Mouse (Mus musculus) kidney, postnatal 0 days (tissue): ENCODE data around the gene Poldip2. TPM values are rescaled to one million over a fixed set of nuclear protein-coding genes. Genes with fewer than 3 reads are reported as not detected.

Experiments
- ATAC-seq: fragments of 200-750 bp; cut with Nextera tagmentation; replicated peaks from 2 replicates; pipeline ENCODE4 v1.8.0; 2017; ENCODE audit warnings: low read depth, moderate number of reproducible peaks, moderate TSS enrichment, moderate library complexity; ENCODE audit not compliant: low FRiP score
- DNase-seq: peaks from one replicate; pipeline ENCODE4 v3.0.0-alpha.2; 2016; ENCODE audit warnings: low spot score
- H3K27ac ChIP-seq: fragments of 300-500 bp; sonication (generic); 2 replicates; pipeline ENCODE4 v1.5.1; 2014; ENCODE audit warnings: mild to moderate bottlenecking
- H3K27me3 ChIP-seq: fragments of 300-500 bp; sonication (generic); 2 replicates; pipeline ENCODE4 v1.6.1; 2014; ENCODE audit warnings: low read length, mixed read lengths; ENCODE audit not compliant: insufficient read depth
- H3K36me3 ChIP-seq: fragments of 300-500 bp; sonication (generic); 2 replicates; pipeline ENCODE4 v1.6.1; 2014; ENCODE audit warnings: low read length, mixed read lengths; ENCODE audit not compliant: insufficient read depth
- H3K4me1 ChIP-seq: fragments of 300-500 bp; sonication (generic); replicated peaks from 2 replicates; pipeline ENCODE4 v1.6.1; 2014; ENCODE audit warnings: antibody characterized with exemption, low read length, mixed read lengths; ENCODE audit not compliant: insufficient read depth
- H3K4me2 ChIP-seq: fragments of 300-500 bp; sonication (generic); 2 replicates; pipeline ENCODE4 v1.6.1; 2014; ENCODE audit warnings: mild to moderate bottlenecking, low read length, moderate library complexity, mixed read lengths
- H3K4me3 ChIP-seq: fragments of 300-500 bp; sonication (generic); replicated peaks from 2 replicates; pipeline ENCODE4 v1.5.1; 2014; ENCODE audit warnings: low read depth, low read length
- H3K9ac ChIP-seq: fragments of 300-500 bp; sonication (generic); 2 replicates; pipeline ENCODE4 v1.6.1; 2014; ENCODE audit warnings: low read depth, low read length
- H3K9me3 ChIP-seq: fragments of 300-500 bp; sonication (generic); replicated peaks from 2 replicates; pipeline ENCODE4 v1.6.1; 2016; ENCODE audit warnings: low read length, inconsistent platforms, mixed read lengths
- CTCF ChIP-seq: IDR thresholded peaks from 2 replicates; pipeline ENCODE4 v1.5.1; 2016; ENCODE audit warnings: antibody characterized with exemption, low read depth, mild to moderate bottlenecking, moderate library complexity
- whole genome bisulfite sequencing: fragments of 180-500 bp; shearing (Covaris S2); extraction: QIAGEN DNeasy Blood & Tissue Kit; methylation state at CpG from one replicate; pipeline ENCODE4 v1.1.7; 2014; 5-methylcytosine and 5-hydroxymethylcytosine counted together
- polyA plus RNA-seq: library from polyadenylated mRNA; unstranded; fragments of >200 nt; fragmentation: Nextera tagmentation; extraction: Ambion mirVana; gene quantifications from 2 replicates; pipeline ENCODE4 v1.2.1, GENCODE M21; 2015

Gene Poldip2
- polyA plus RNA-seq, 1 experiment from 2014 or later = 173 TPM

DNA sequence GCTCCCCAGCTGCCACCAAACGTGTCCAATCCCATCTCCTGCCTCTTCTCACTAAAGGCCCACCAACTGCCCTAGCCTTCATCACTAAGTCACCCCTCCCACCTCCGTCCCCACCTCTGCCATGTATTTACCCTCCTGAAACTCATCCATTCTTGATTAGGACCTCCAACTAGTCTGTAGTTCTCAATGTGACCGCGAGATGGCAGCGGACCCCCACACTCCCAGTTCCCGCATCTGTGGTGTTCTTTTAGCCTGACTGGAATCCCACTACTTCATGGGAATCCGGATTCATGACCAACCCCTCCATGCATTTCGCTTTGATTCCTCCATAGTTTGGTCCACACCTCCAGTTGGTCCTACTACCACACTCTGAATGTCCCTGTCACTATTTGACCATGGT, 23.8 kb upstream of the Poldip2 start:
- Histone ChIP-seq H3K27ac (no peak overlapping the region), H3K4me2 (no peak overlapping the region), H3K4me3 (no peak overlapping the region), H3K36me3 (no peaks in the 10 kb centered on the region), H3K9me3 (no peaks in the 10 kb centered on the region), H3K4me1 (no peaks in the 10 kb centered on the region), H3K27me3 (peaks cover 42% of the 10 kb centered on the region), H3K9ac (no peak overlapping the region)
- DNase-seq = peak; percentile 84
- no peak for ATAC-seq
- TF ChIP-seq CTCF = peak; percentile 94
- WGBS = 2% methylated on average over 8 of the region's 8 CpGs

DNA sequence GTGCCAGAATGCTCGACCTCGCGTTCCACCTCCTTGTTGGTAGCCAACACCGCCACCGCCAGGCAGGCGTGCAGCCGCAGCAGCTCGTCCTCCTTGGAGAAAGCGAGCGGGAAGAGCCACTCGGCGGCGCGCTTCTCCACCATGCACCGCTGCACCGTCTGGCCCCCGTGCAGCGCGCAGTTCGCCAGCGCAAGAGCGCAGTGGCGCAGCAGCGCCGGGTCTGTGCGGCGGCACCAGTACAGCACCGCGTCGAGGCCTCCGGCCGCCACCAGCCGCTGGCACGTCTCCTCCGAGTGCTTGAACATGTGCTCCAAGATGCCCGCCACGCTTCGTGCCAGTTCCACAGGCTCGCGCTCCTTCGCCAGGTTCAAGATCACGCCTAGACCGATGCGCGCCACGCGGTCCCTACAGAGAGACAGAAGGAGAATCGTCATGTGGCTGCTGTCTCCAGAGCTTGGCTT, 21.2 kb upstream of the Poldip2 start:
- peak; percentile 44 for DNase-seq

DNA sequence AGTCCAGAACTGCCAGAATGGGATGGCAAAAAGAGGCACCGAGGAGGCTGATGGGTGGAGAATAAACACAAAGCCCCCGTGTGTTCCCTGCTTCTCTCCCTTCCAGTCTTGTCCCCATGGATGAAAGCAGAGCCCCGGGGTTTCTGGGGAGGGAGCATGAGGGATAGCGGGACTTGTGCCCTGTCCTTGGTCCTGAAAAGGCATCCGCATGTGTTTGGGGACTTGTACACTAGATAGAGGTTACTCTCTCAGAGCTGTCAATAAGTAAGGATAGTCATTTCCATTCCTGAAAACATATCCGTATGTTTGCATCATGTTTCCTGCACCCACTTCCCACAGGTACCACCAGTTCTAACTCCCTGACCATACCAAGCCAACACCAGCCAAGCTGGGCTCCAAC, 16.1 kb upstream of the Poldip2 start:
- ATAC-seq = no peak
- peaks cover 10% of the 10 kb centered on the region; the same call in 1 of the 2 replicates for H3K4me1 ChIP-seq
- WGBS = 7% methylated on average over 6 of the region's 6 CpGs
- TF ChIP-seq CTCF = no peak
- peaks cover 16% of the 10 kb centered on the region for H3K27me3 ChIP-seq
- H3K36me3 ChIP-seq = no peaks in the 10 kb centered on the region
- H3K9ac ChIP-seq = no peak overlapping the region
- H3K27ac ChIP-seq = no peak overlapping the region
- DNase-seq = peak; percentile 78
- no peak overlapping the region for H3K4me3 ChIP-seq
- no peak overlapping the region for H3K4me2 ChIP-seq
- H3K9me3 ChIP-seq = no peaks in the 10 kb centered on the region

More for the DNA sequence above, 21.2 kb upstream of the Poldip2 start:
- peaks cover 42% of the 10 kb centered on the region for H3K27me3 ChIP-seq
- no peaks in the 10 kb centered on the region for H3K36me3 ChIP-seq
- TF ChIP-seq CTCF = peak; percentile 41; the same call in 1 of the 2 replicates
- no peaks in the 10 kb centered on the region for H3K4me1 ChIP-seq
- 9% methylated on average over 47 of the region's 48 CpGs for WGBS
- H3K4me2 ChIP-seq = peak overlapping the region; percentile 44
- H3K27ac ChIP-seq = no peak overlapping the region
- no peak for ATAC-seq
- H3K9ac ChIP-seq = no peak overlapping the region
- H3K9me3 ChIP-seq = no peaks in the 10 kb centered on the region
- H3K4me3 ChIP-seq = peak overlapping the region; percentile 11; the same call in 1 of the 2 replicates

DNA sequence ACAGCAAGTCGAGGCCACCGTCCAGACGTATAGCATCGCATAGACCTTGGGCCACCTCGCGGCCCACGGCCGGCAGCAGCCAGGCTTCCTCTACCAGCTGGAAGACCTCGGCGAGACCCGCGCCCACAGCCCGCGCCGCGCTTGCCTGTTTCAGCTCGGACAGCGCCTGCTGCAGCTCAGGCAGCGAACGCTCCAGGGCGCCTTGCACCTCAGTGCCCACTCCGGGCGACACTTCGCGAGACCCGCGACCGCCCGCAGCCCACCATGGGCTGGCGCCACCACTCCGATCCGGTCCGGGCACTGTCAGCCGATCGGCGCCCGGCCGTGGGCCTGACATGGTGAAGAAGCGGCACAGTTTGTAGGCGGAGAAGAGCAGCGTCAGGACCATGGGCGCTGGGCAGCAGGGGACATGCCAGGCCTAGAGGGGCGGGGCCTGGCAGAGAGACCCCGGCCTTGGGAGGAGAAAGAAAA, 14.9 kb upstream of the Poldip2 start:
- H3K9ac ChIP-seq = 0 out of 2 replicates have a peak overlapping the region, but pooled peaks have one; percentile 19
- H3K4me2 ChIP-seq = peak overlapping the region; percentile 90
- H3K27me3 ChIP-seq = 0 out of 2 replicates have a peak, but pooled peaks cover 6% of the 10 kb centered on the region
- TF ChIP-seq CTCF = no peak
- 0 out of 2 replicates have a peak, but pooled peaks have one; percentile 43 for ATAC-seq
- H3K36me3 ChIP-seq = no peaks in the 10 kb centered on the region
- H3K4me1 ChIP-seq = peaks cover 10% of the 10 kb centered on the region; the same call in 1 of the 2 replicates
- under 1% methylated on average over 44 of the region's 44 CpGs for WGBS
- no peak overlapping the region for H3K27ac ChIP-seq
- no peaks in the 10 kb centered on the region for H3K9me3 ChIP-seq
- DNase-seq = peak; percentile 21
- peak overlapping the region; percentile 42 for H3K4me3 ChIP-seq

DNA sequence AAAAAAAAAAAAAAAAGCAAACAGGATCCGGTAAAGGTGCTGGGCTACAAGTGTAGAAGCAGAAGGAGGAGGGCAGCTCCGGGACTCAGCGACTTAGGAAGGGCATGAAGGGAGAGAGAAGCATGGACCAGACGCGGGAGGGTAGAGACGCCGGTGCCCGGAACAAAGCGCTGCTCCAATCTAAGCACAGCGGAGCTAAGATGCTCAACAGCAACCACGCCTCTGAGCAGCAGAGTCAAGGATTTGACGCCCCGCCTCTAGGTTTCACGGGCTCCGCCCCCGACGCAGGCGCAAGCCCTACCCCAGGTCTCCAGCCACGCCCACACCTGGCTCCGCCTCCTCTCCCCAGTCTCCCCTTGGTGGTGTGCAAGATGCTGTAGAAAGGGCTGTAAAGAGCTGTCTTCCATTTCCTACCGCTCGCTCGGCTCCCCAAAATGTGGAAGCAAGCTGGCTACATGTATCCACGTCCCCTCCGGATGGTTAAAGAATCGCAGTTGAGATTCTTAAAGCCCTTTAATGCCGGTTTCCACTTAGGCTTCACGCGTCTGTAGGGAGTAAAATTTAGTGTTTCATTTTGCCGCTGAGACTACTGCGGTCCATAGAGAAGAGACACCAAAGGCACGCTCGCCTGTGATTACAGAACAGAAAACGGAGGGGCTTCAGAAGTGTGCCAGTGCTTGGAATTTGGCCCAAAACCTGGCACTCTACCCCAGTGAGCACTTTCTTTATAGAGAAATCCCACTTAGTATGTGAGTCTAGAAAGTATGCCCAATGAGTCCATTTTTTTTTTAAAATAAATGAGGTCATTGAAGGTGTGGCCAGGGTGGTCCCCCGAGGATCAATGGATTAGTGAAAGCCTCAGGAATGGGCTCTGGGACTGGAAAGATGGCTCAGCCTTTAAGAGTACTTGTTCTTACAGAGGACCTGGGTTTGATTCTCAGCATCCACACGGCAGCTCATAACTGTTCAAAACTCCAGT, 14.2 kb upstream of the Poldip2 start, which contains the start of gene Sarm1:
Gene Sarm1 (minus strand): TSS at position 211 of the 979 bp plus-strand sequence.
- Histone ChIP-seq H3K4me3 (peak within 1 kb of the TSS; percentile 42), H3K27ac (no peak within 1 kb of the TSS), H3K27me3 (0 out of 2 replicates have a peak, but pooled peaks cover 6% of the 10 kb centered on the region), H3K36me3 (no peaks in the 10 kb centered on the region), H3K4me1 (peaks cover 10% of the 10 kb centered on the region; the same call in 1 of the 2 replicates), H3K4me2 (peak within 1 kb of the TSS; percentile 90), H3K9me3 (no peaks in the 10 kb centered on the region), H3K9ac (0 out of 2 replicates have a peak within 1 kb of the TSS, but pooled peaks have one; percentile 19)
- DNase-seq (peak; percentile 94), ATAC-seq (peak; percentile 93)
- WGBS = 3% methylated on average over 36 of the region's 36 CpGs
- TF ChIP-seq CTCF = no peak

DNA sequence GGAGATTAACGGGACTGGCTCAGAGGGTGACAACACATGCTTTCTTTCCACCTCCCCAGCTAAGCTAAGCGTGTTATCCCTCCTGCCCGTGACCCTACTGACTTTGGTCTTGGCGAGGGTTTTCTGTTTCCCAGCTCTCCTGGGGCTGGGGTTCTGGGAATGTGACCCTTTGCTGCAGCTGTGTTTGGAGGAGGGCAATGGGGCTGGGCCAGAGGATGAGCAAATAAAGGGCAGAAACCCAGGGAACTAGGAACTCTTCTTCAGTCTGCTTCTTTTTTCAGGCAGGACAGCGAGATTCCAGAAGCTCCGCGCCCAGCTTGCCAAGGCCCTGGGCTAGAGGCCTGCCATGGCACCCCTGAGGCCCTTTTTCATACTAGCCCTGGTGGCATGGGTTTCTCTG, 13.0 kb upstream of the Poldip2 start, which contains the start of gene Vtn:
Gene Vtn (plus strand): TSS at position 88 of the 400 bp plus-strand sequence.
- no peaks in the 10 kb centered on the region for H3K36me3 ChIP-seq
- no peaks in the 10 kb centered on the region for H3K9me3 ChIP-seq
- peak within 1 kb of the TSS; percentile 42 for H3K4me3 ChIP-seq
- ATAC-seq (no peak), DNase-seq (no peak)
- no peak for TF ChIP-seq CTCF
- H3K27me3 ChIP-seq = 0 out of 2 replicates have a peak, but pooled peaks cover 6% of the 10 kb centered on the region
- no peak within 1 kb of the TSS for H3K9ac ChIP-seq
- 53% methylated on average over 7 of the region's 7 CpGs for WGBS
- H3K4me1 ChIP-seq = peaks cover 10% of the 10 kb centered on the region; the same call in 1 of the 2 replicates
- no peak within 1 kb of the TSS for H3K27ac ChIP-seq
- peak within 1 kb of the TSS; percentile 90 for H3K4me2 ChIP-seq
